Mouse (Mus musculus) liver, embryonic 13.5 days (tissue): ENCODE data around the gene Tekt2. TPM values are rescaled to one million over a fixed set of nuclear protein-coding genes. Genes with fewer than 3 reads are reported as not detected.

ENCODE experiments used
- ATAC-seq: fragments of 200-750 bp; cut with Nextera tagmentation; 2 replicates; pipeline ENCODE4 v1.8.0; 2017; ENCODE audit warnings: low read depth, mild to moderate bottlenecking, moderate number of reproducible peaks, moderate library complexity
- DNase-seq: peaks from one replicate; pipeline ENCODE4 v3.0.0; 2022
- H3K27ac ChIP-seq: fragments of 300-500 bp; sonication (generic); 2 replicates; pipeline ENCODE4 v1.5.1; 2015; ENCODE audit warnings: moderate library complexity, mild to moderate bottlenecking, inconsistent platforms
- H3K27me3 ChIP-seq: fragments of 300-500 bp; sonication (generic); 2 replicates; pipeline ENCODE4 v1.6.1; 2015; ENCODE audit warnings: mild to moderate bottlenecking, inconsistent platforms
- H3K36me3 ChIP-seq: fragments of 300-500 bp; sonication (generic); 2 replicates; pipeline ENCODE4 v1.6.1; 2015; ENCODE audit warnings: mild to moderate bottlenecking, inconsistent platforms
- H3K4me1 ChIP-seq: fragments of 300-500 bp; sonication (generic); replicated peaks from 2 replicates; pipeline ENCODE4 v1.6.1; 2015; ENCODE audit warnings: inconsistent platforms
- H3K4me2 ChIP-seq: fragments of 300-500 bp; sonication (generic); 2 replicates; pipeline ENCODE4 v1.6.1; 2015; ENCODE audit warnings: inconsistent platforms, mild to moderate bottlenecking, moderate library complexity
- H3K4me3 ChIP-seq: fragments of 300-500 bp; sonication (generic); replicated peaks from 2 replicates; pipeline ENCODE4 v1.5.1; 2015; ENCODE audit warnings: mild to moderate bottlenecking, inconsistent platforms
- H3K9ac ChIP-seq: fragments of 300-500 bp; sonication (generic); 2 replicates; pipeline ENCODE4 v1.6.1; 2015; ENCODE audit warnings: mild to moderate bottlenecking, inconsistent platforms
- H3K9me3 ChIP-seq: fragments of 300-500 bp; sonication (generic); replicated peaks from 2 replicates; pipeline ENCODE4 v1.6.1; 2016; ENCODE audit warnings: inconsistent platforms
- WGBS: fragments of 180-500 bp; shearing (Covaris S2); methylation state at CpG from one replicate; pipeline ENCODE4 v1.1.7; 2015; ENCODE audit not compliant: insufficient replicate concordance; 5-methylcytosine and 5-hydroxymethylcytosine counted together
- polyA plus RNA-seq: library from polyadenylated mRNA; unstranded; fragments of >200 nt; fragmentation: Nextera tagmentation; extraction: Ambion mirVana; gene quantifications from 2 replicates; pipeline ENCODE4 v1.2.1, GENCODE M21; 2015

Tekt2 gene
- polyA plus RNA-seq, 1 experiment from 2014 or later = 0.53 TPM

DNA sequence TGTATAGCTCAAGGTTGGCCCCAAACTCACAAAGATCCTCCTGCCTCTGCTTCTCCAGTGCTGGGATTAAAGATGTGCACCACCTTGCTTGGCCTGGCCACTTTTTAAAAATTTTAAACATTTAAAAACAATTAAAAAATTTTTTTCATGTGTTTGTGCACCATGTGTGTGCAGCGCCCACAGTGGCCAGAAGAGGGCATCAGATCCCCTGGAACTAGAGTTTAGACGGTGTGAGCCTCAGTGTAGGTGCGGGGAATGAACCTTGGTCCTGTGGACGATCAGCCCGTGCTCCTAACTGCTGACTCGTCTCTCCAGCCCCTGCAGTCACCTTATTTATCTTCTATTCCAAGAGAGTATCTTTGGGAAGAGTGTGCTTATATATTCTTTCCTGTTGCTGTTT is 19.4 kb downstream of the Tekt2 start:
- H3K4me1 ChIP-seq = peaks cover 8% of the 10 kb centered on the region
- H3K4me2 ChIP-seq = no peak overlapping the region
- peaks cover 41% of the 10 kb centered on the region for H3K27me3 ChIP-seq
- H3K4me3 ChIP-seq = no peak overlapping the region
- H3K27ac ChIP-seq = no peak overlapping the region
- DNase-seq (no peak), ATAC-seq (no peak)
- H3K9me3 ChIP-seq = 0 out of 2 replicates have a peak, but pooled peaks cover 2% of the 10 kb centered on the region
- no peaks in the 10 kb centered on the region for H3K36me3 ChIP-seq
- H3K9ac ChIP-seq = no peak overlapping the region
- WGBS = 67% methylated on average over 6 of the region's 6 CpGs

DNA sequence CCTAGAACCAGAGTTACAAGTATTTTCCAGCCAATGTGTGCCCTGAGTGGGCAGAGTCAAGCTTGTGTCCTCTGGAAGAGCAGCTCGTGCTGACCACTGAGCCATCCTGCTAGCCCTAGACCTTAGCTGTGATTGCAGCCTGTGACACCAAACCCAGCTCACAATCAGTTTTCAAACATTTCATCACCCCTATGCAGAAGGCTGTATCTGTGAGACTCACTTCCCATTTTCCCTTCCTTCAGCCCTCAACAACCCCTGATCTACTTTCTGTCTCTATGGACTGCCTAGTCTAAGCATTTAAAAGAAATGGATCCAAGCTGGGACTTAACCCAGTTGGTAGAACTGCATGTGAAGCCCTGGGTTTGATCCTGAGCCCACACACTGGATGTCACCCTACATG is 20.1 kb downstream of the Tekt2 start:
- 0 out of 2 replicates have a peak, but pooled peaks cover 2% of the 10 kb centered on the region for H3K9me3 ChIP-seq
- no peak overlapping the region for H3K9ac ChIP-seq
- no peak overlapping the region for H3K4me2 ChIP-seq
- no peak overlapping the region for H3K4me3 ChIP-seq
- DNase-seq (no peak), ATAC-seq (no peak)
- peaks cover 14% of the 10 kb centered on the region for H3K4me1 ChIP-seq
- H3K36me3 ChIP-seq = no peaks in the 10 kb centered on the region
- no peak overlapping the region for H3K27ac ChIP-seq
- 74% methylated on average over 1 of the region's 1 CpGs for WGBS
- peaks cover 47% of the 10 kb centered on the region for H3K27me3 ChIP-seq

DNA sequence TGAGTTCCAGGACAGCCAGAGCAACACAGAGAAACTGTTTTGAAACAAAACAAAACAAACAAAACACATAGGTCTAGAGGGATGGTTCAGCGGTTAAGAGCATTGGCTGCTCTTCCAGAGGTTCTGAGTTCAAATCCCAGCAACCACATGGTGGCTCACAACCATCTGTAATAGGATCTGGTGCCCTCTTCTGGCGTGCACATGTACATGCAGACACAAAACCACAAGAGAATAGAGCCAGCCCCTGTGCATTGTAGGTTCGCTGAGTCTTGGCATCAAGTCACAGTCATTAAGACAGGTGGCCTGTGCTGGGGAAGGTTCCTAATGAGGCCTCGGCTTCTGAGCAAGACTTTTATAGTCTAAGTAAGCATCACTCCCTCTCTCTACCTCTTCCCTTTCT is 21.6 kb downstream of the Tekt2 start:
- DNase-seq = no peak
- H3K9ac ChIP-seq = no peak overlapping the region
- H3K4me1 ChIP-seq = peaks cover 10% of the 10 kb centered on the region
- no peak overlapping the region for H3K4me2 ChIP-seq
- H3K36me3 ChIP-seq = no peaks in the 10 kb centered on the region
- H3K27ac ChIP-seq = no peak overlapping the region
- no peak for ATAC-seq
- peaks cover 56% of the 10 kb centered on the region for H3K27me3 ChIP-seq
- WGBS = 43% methylated on average over 4 of the region's 4 CpGs
- H3K9me3 ChIP-seq = 0 out of 2 replicates have a peak, but pooled peaks cover 2% of the 10 kb centered on the region
- no peak overlapping the region for H3K4me3 ChIP-seq

DNA sequence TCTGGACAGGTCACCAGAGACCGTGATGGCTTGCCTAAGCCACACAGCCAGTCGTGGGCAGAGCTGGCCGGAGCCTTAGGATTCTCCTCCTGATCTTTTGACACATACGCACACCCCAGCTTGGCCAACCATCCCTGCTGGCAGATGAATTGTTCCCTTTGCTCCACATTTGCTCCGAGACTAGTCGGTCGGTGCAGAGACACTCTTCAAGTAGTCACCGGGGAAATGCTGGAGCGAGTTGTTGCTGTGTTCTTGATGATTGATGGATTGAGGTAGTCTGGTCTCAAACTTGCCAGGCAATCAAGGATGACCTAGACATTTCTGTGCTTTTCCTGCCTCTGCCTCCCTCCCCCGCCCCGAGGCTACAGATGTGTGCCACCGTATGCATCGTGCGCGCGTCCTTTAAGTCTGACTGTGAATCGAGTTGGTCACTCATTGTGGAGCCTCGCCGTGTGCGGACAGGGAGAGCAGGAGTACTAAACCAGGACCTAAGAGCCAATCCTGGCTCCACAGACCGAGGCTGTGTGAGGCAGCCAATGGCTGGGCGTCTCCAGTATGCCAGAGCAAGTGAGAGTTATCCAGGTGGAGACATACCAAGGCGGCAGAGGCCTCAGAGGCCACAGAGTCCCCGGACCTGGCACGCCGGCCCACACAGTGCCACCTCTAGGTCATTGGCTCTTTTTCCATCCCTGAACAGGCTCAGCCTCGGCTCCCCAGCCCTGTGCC is 23.7 kb downstream of the Tekt2 start:
- Histone ChIP-seq H3K4me3 (peak overlapping the region; percentile 30), H3K9me3 (0 out of 2 replicates have a peak, but pooled peaks cover 2% of the 10 kb centered on the region), H3K27ac (no peak overlapping the region), H3K27me3 (peaks cover 71% of the 10 kb centered on the region), H3K4me1 (peaks cover 14% of the 10 kb centered on the region), H3K4me2 (peak overlapping the region; percentile 56), H3K36me3 (no peaks in the 10 kb centered on the region), H3K9ac (no peak overlapping the region)
- ATAC-seq (no peak), DNase-seq (no peak)
- WGBS = 12% methylated on average over 27 of the region's 27 CpGs

DNA sequence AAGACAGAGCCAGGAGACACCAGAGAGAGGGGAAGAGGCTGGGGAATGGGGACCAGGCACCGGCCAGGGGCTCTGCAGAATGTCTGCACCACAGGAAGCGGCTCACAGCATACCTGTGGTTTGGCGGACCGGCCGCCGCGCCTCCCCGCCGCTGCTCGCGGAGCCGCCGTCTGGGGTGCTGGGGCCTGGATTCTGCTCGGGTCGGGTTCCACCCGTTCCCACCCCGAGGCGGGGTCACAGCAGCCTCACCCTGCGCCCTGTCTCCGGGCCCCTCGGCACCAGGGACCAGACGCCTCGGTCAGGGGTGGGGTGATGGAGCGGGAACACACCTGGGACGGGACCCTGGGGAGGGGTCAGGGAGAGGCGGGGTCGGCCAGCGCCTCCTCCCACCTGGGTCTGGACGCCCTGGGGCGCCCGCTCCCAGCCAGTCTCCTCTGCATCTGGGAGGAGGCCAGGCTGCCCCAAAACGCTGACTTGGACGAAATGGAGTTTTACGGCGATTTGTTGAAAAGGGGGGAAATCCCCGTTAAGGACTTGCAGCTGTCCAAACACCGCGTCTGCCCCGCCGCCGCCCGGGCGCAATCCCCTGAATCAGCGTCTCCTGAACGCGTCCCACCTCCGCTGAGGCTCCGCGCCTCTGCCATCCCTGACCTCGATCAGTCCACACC is 24.4 kb downstream of the Tekt2 start:
- peak overlapping the region; percentile 56 for H3K4me2 ChIP-seq
- H3K9me3 ChIP-seq = 0 out of 2 replicates have a peak, but pooled peaks cover 1% of the 10 kb centered on the region
- H3K27me3 ChIP-seq = peaks cover 78% of the 10 kb centered on the region
- H3K27ac ChIP-seq = no peak overlapping the region
- H3K9ac ChIP-seq = no peak overlapping the region
- DNase-seq (no peak), ATAC-seq (no peak)
- H3K4me1 ChIP-seq = peaks cover 17% of the 10 kb centered on the region
- no peaks in the 10 kb centered on the region for H3K36me3 ChIP-seq
- H3K4me3 ChIP-seq = peak overlapping the region; percentile 30
- WGBS = 2% methylated on average over 50 of the region's 50 CpGs

DNA sequence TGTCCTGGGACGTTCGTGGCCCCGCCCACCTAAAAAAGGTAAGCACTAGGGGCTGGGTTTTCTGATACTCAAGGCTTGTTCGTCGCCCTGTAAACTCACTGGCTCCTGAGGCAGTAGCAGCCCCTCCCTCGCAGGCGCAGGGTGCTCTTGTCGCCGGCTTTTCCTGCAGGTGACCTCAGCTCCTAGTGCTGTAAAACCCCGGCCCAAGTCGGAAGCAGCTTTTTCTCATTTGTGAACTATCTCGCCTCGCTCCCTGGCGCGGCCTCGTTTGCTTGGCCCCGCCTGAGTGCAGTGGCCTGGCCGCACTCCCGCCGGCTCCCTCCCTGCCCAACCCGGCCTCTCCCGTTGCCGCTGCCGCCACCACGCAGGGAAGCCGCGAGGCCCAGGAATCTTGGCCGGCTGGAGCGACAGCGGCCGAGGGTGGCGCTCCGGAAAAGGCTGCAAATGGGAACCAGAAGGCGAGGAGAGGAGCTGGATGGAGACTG is 28.8 kb downstream of the Tekt2 start:
- Histone ChIP-seq H3K9me3 (no peaks in the 10 kb centered on the region), H3K4me3 (peak overlapping the region; percentile 1), H3K9ac (no peak overlapping the region; the same call in 1 of the 2 replicates), H3K27ac (no peak overlapping the region), H3K4me1 (peaks cover 21% of the 10 kb centered on the region), H3K36me3 (no peaks in the 10 kb centered on the region), H3K4me2 (peak overlapping the region; percentile 47), H3K27me3 (peaks cover 81% of the 10 kb centered on the region)
- WGBS = 2% methylated on average over 34 of the region's 34 CpGs
- ATAC-seq (no peak), DNase-seq (no peak)

DNA sequence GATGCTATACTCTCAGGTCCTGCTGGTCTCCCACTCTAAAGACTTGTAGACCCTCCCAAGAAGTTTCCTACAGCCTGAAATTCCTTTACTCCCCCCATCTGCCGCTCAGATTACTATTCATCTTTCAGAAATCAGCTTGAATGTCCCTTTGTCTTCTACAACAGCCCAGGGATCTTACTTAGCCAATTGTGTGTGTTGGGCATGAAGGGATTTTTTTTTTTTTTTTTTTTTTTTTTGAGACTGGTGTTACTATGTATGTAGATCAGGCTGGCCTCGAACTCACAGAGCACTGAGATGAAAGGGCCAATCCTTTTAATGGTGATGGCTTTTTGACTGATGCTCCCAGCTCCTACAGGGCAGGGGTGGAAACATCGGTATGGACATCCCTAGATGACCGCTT is 29.6 kb downstream of the Tekt2 start:
- 31% methylated on average over 4 of the region's 4 CpGs for WGBS
- ATAC-seq = no peak
- no peaks in the 10 kb centered on the region for H3K36me3 ChIP-seq
- no peak overlapping the region; the same call in 1 of the 2 replicates for H3K4me2 ChIP-seq
- DNase-seq = no peak
- H3K9ac ChIP-seq = no peak overlapping the region
- H3K27ac ChIP-seq = no peak overlapping the region
- peaks cover 81% of the 10 kb centered on the region for H3K27me3 ChIP-seq
- H3K4me3 ChIP-seq = no peak overlapping the region
- H3K9me3 ChIP-seq = no peaks in the 10 kb centered on the region
- peaks cover 16% of the 10 kb centered on the region for H3K4me1 ChIP-seq

DNA sequence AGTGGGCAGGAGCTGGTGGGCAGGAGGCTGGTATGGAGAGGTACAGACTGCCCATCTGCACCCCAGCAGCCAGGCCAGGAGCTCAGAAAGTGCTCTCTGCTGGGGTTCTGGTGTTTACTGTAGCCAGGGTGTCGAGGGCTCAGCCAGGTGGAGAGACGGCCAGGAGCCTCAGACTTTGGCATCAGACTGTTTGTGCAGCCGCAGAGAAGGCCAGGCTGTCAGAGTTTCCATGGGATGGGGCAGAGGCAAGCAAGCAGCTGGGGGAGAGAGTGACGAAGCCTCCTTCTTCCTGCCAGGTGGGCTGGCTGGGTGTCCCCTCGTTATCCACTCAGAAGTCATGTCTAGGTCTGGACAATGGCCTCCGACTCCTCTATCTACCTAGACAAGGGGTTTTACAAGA is 30.3 kb downstream of the Tekt2 start:
- H3K9me3 ChIP-seq = no peaks in the 10 kb centered on the region
- peaks cover 79% of the 10 kb centered on the region for H3K27me3 ChIP-seq
- H3K4me3 ChIP-seq = no peak overlapping the region
- H3K27ac ChIP-seq = no peak overlapping the region
- peak; percentile 37; the same call in 1 of the 2 replicates for ATAC-seq
- DNase-seq = no peak
- peaks cover 11% of the 10 kb centered on the region; the same call in 1 of the 2 replicates for H3K4me1 ChIP-seq
- no peak overlapping the region for H3K9ac ChIP-seq
- 64% methylated on average over 6 of the region's 6 CpGs for WGBS
- no peaks in the 10 kb centered on the region for H3K36me3 ChIP-seq
- H3K4me2 ChIP-seq = no peak overlapping the region

DNA sequence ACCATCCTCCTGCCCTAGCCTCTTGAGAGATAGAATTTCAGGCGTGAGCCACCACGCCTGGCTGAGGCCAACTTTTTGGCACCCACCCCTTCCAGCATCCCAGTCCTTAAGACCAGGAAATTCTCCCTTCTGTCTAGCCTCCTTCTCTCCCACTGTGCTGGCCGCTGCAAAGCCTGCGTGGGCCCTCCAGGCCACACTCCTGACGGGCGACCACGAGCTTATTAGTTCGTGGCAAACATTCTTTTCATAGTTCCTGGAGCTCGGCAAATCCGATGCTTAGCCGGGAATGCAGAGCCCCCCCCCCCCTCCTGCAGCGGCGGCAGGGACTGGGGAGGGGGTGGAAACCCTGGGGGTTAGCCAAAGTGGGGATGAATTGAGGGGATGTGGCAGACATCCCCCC is 34.3 kb downstream of the Tekt2 start:
- Histone ChIP-seq H3K9me3 (no peaks in the 10 kb centered on the region), H3K4me3 (no peak overlapping the region), H3K4me1 (peaks cover 11% of the 10 kb centered on the region), H3K27me3 (peaks cover 77% of the 10 kb centered on the region), H3K27ac (no peak overlapping the region), H3K9ac (no peak overlapping the region), H3K4me2 (no peak overlapping the region), H3K36me3 (no peaks in the 10 kb centered on the region)
- DNase-seq = no peak
- WGBS = 31% methylated on average over 13 of the region's 13 CpGs
- ATAC-seq = no peak

DNA sequence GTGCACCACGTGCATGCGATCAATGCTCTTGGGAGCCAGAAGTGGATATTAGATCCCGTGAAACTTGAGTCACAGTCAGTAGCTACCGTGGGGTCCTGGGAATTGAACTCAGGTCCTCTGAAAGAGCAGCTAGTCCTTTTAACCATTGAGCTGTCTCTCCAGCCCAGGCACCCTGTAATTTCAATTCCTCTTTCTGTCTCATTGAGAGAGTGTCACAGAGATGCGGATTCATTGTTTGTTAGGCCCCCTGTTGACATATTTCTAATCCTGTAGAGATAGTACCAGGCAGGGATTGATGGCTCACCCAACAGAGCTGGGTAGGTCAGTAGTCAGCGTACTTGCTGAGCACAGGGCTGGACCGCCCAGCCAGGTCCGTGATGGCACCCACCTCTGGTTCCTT is 35.2 kb downstream of the Tekt2 start:
- H3K4me1 ChIP-seq = peaks cover 11% of the 10 kb centered on the region
- no peak overlapping the region for H3K9ac ChIP-seq
- DNase-seq = no peak
- WGBS = 67% methylated on average over 8 of the region's 8 CpGs
- no peak for ATAC-seq
- H3K27ac ChIP-seq = no peak overlapping the region
- peaks cover 76% of the 10 kb centered on the region for H3K27me3 ChIP-seq
- H3K36me3 ChIP-seq = no peaks in the 10 kb centered on the region
- H3K4me2 ChIP-seq = no peak overlapping the region
- H3K9me3 ChIP-seq = no peaks in the 10 kb centered on the region
- H3K4me3 ChIP-seq = no peak overlapping the region

DNA sequence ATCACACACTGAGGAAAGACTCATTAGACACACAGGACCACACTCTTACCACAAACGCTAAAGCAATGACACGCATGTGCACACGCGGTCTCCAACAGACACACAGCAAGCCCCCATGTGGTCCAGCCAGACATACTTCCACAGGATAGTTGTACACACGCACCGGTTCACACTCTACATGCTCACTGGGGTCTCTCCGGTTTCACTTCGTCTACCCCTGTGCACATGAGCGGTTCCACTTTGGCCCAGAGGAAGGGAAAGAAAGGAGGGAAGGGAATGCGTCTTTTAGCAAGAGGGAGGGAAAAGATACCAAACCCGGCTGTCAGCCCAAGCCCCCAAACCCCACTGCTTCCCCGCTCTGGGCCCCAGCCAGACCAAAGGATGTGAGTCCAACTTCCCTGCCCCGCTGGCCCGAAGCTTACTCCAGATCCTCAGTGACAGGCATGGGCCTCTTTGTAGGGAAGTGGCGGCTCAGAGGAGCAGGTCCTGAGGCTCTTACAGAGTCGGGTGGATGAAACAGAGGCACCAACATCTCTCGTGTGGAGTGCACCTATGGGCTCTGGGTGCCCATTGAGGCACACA is 37.3 kb downstream of the Tekt2 start:
- H3K27me3 ChIP-seq = peaks cover 83% of the 10 kb centered on the region
- H3K4me1 ChIP-seq = peaks cover 7% of the 10 kb centered on the region
- DNase-seq (no peak), ATAC-seq (no peak)
- H3K4me3 ChIP-seq = no peak overlapping the region; the same call in 1 of the 2 replicates
- no peak overlapping the region for H3K4me2 ChIP-seq
- WGBS = 24% methylated on average over 17 of the region's 17 CpGs
- H3K9me3 ChIP-seq = no peaks in the 10 kb centered on the region
- no peaks in the 10 kb centered on the region for H3K36me3 ChIP-seq
- no peak overlapping the region for H3K9ac ChIP-seq
- H3K27ac ChIP-seq = no peak overlapping the region
